Mouse (Mus musculus): ENCODE data around the gene Tlcd1.

The Tlcd1 gene

GRCm38 (mm10) chr11:78204287-78204686, 27.8 kb downstream of the Tlcd1 start:
- DNase-seq (ENCODE audit: low read depth, low spot score), result no peak

- no peak for DNase-seq (ENCODE audit: low read depth, low spot score)
Measured at GRCm38 (mm10) chr11:78205361-78206206, 29.1 kb downstream of the Tlcd1 start.

- no peak for DNase-seq (ENCODE audit: low read depth, low spot score)
Measured at GRCm38 (mm10) chr11:78207190-78207589, 30.7 kb downstream of the Tlcd1 start.

- no peak for DNase-seq (ENCODE audit: low read depth, low spot score)
Measured at GRCm38 (mm10) chr11:78209886-78210285, 33.4 kb downstream of the Tlcd1 start.

GRCm38 (mm10) chr11:78210615-78211014, 34.1 kb downstream of the Tlcd1 start:
- DNase-seq (ENCODE audit: low read depth, low spot score), result no peak

- DNase-seq (ENCODE audit: low read depth, low spot score), result no peak
Measured at GRCm38 (mm10) chr11:78211513-78211912, 35.0 kb downstream of the Tlcd1 start.

- no peak for DNase-seq (ENCODE audit: low read depth, low spot score)
Measured at GRCm38 (mm10) chr11:78213086-78213817, 36.7 kb downstream of the Tlcd1 start.

GRCm38 (mm10) chr11:78215709-78216317, 39.3 kb downstream of the Tlcd1 start:
- no peak for DNase-seq (ENCODE audit: low read depth, low spot score)

GRCm38 (mm10) chr11:78223586-78223985, 47.1 kb downstream of the Tlcd1 start:
- DNase-seq (ENCODE audit: low read depth, low spot score), result no peak
